Mouse (Mus musculus): ENCODE measurements at regions not wholly inside any gene's neighbourhood (a gene's known extent, or its start where the extent isn't known, plus 50 kb on each side); places are given as distances from the start of the nearest gene placed in this dataset.

DNA sequence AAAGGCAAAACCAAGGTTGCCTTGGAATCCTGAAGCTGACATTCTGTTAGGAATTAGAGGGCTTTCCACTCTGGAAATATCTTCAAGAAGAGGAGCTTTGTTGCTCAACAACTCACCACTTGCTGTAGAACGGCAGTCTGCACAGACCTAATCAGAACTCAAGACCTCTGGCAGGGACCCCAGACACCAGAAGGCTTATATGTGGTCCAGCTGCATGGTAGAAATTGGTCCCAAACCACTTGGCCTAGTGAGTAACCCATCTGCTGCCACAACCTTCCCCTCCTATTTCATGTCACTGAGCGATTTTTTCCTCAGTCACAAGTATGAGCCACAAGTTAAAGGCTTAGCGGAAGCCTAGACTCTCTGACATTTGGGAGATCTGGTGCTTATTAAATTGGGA, 105.2 kb upstream of the Adamts18 start:
- Histone ChIP-seq H3K4me2 (ENCODE audit: insufficient read depth, low read depth, poor library complexity, severe bottlenecking) (no peak overlapping the region), H3K36me3 (replicated peaks in 1 of 2; ENCODE audit: control insufficient read depth in 1 of 2, insufficient read depth in 1 of 2, low read length in 1 of 2) (no peaks in the 10 kb centered on the region), H3K9ac (ENCODE audit: insufficient read depth, low read depth) (no peak overlapping the region), H3K9me3 (replicated peaks; ENCODE audit: low read length) (peaks cover 62% of the 10 kb centered on the region), H3K27me3 (replicated peaks) (no peaks in the 10 kb centered on the region), H3K79me2 (replicated peaks; ENCODE audit: control insufficient read depth, extremely low read depth, insufficient read depth, poor library complexity, severe bottlenecking) (no peaks in the 10 kb centered on the region), H3K4me1 (ENCODE audit: control insufficient read depth in 1 of 2, insufficient read depth in 2 of 2) (no peaks in the 10 kb centered on the region), H3K4me3 (replicated peaks in 1 of 3; ENCODE audit: low read depth in 2 of 3, low read length in 2 of 3, poor library complexity in 1 of 3) (no peak overlapping the region), H3K27ac (ENCODE audit: insufficient read depth, low read depth) (no peak overlapping the region)
- in situ Hi-C loops (cut with MboI; ENCODE audit: low pct_ligation_motif_present, low pct_unique_long_range_greater_than_20kb, low sequenced_read_pairs): no loop called here
- DNase-seq (ENCODE audit: extremely low read depth): no peak
- no peak for TF ChIP-seq ETS1 (conservative IDR thresholded peaks at IDR 0.05; ENCODE audit: low read depth, low read length)
- no peak for TF ChIP-seq IRF4 (IDR thresholded peaks at IDR 0.05; ENCODE audit: low read depth, low read length)
- TF ChIP-seq GABPA (IDR thresholded peaks at IDR 0.05; ENCODE audit: insufficient replicate concordance, low read depth, low read length): no peak
- no peak for TF ChIP-seq E2F4 (IDR thresholded peaks at IDR 0.05; ENCODE audit: insufficient replicate concordance, low read depth, low read length)
- no peak for TF ChIP-seq USF2 (conservative IDR thresholded peaks at IDR 0.05; ENCODE audit: low read depth, low read length)
- TF ChIP-seq USF1 (IDR thresholded peaks at IDR 0.05; ENCODE audit: low read depth, low read length): no peak
- TF ChIP-seq SMC3 (IDR thresholded peaks at IDR 0.05; ENCODE audit: low read depth, low read length): no peak
- TF ChIP-seq MAZ (IDR thresholded peaks at IDR 0.05; ENCODE audit: low read depth, low read length): no peak
- no peak for TF ChIP-seq SIN3A (IDR thresholded peaks at IDR 0.05; ENCODE audit: low read length)
- dilution Hi-C loops (cut with MboI; ENCODE audit: extremely low pct_ligation_motif_present, extremely low pct_unique_long_range_greater_than_20kb, low sequenced_read_pairs): no loop called here

- Histone ChIP-seq H3K27ac (ENCODE audit: insufficient read depth, low read depth) (no peak overlapping the region), H3K79me2 (replicated peaks; ENCODE audit: control insufficient read depth, extremely low read depth, insufficient read depth, poor library complexity, severe bottlenecking) (no peaks in the 10 kb centered on the region), H3K4me2 (ENCODE audit: insufficient read depth, low read depth, poor library complexity, severe bottlenecking) (no peak overlapping the region), H3K4me1 (ENCODE audit: control insufficient read depth in 1 of 2, insufficient read depth in 2 of 2) (no peaks in the 10 kb centered on the region), H3K9me3 (replicated peaks; ENCODE audit: low read length) (peaks cover 74% of the 10 kb centered on the region), H3K4me3 (replicated peaks in 1 of 3; ENCODE audit: low read depth in 2 of 3, low read length in 2 of 3, poor library complexity in 1 of 3) (no peak overlapping the region), H3K36me3 (replicated peaks in 1 of 2; ENCODE audit: control insufficient read depth in 1 of 2, insufficient read depth in 1 of 2, low read length in 1 of 2) (no peaks in the 10 kb centered on the region), H3K27me3 (replicated peaks) (no peaks in the 10 kb centered on the region), H3K9ac (ENCODE audit: insufficient read depth, low read depth) (no peak overlapping the region)
- dilution Hi-C loops (cut with MboI; ENCODE audit: extremely low pct_ligation_motif_present, extremely low pct_unique_long_range_greater_than_20kb, low sequenced_read_pairs): no loop called here
- no peak for TF ChIP-seq USF1 (IDR thresholded peaks at IDR 0.05; ENCODE audit: low read depth, low read length)
- no peak for TF ChIP-seq IRF4 (IDR thresholded peaks at IDR 0.05; ENCODE audit: low read depth, low read length)
- TF ChIP-seq KAT2A (IDR thresholded peaks at IDR 0.05; ENCODE audit: insufficient replicate concordance, low read length): no peak
- TF ChIP-seq UBTF (IDR thresholded peaks at IDR 0.05; ENCODE audit: low read depth, low read length): no peak
- no peak for TF ChIP-seq RAD21 (IDR thresholded peaks at IDR 0.05; ENCODE audit: low read depth, low read length)
- no peak for TF ChIP-seq CHD1 (IDR thresholded peaks at IDR 0.05; ENCODE audit: low read depth, low read length)
- no peak for TF ChIP-seq CHD2 (IDR thresholded peaks at IDR 0.05; ENCODE audit: low read length)
- TF ChIP-seq MEF2A (IDR thresholded peaks at IDR 0.05; ENCODE audit: borderline replicate concordance, low read depth, low read length): no peak
- no peak for TF ChIP-seq SMC3 (IDR thresholded peaks at IDR 0.05; ENCODE audit: low read depth, low read length)
- TF ChIP-seq HCFC1 (IDR thresholded peaks at IDR 0.05; ENCODE audit: low read depth, low read length): no peak
- no peak for TF ChIP-seq MAX (IDR thresholded peaks at IDR 0.05; ENCODE audit: low read length)
- TF ChIP-seq CTCF (conservative IDR thresholded peaks at IDR 0.05 in 1 of 2, IDR thresholded peaks at IDR 0.05 in 1 of 2; ENCODE audit: low read depth in 2 of 2, low read length in 2 of 2): no peak
- TF ChIP-seq TBP (conservative IDR thresholded peaks at IDR 0.05; ENCODE audit: low read depth, low read length): no peak
- no peak for TF ChIP-seq MAZ (IDR thresholded peaks at IDR 0.05; ENCODE audit: low read depth, low read length)
- TF ChIP-seq PAX5 (IDR thresholded peaks at IDR 0.05; ENCODE audit: low read length): no peak
- TF ChIP-seq POLR2A (IDR thresholded peaks at IDR 0.05; ENCODE audit: low read depth, low read length): no peak
- in situ Hi-C loops (cut with MboI; ENCODE audit: low pct_ligation_motif_present, low pct_unique_long_range_greater_than_20kb, low sequenced_read_pairs): no loop called here
- DNase-seq (ENCODE audit: extremely low read depth): no peak
These were observed 108.0 kb upstream of the Adamts18 start for GRCm38 (mm10) chr8:113956439-113957043.
